Mouse (Mus musculus) liver, adult 2 months (tissue): ENCODE measurements around the gene Larp4b.

Experiments used
- CTCF ChIP-seq: fragments of 200-500 bp; IDR thresholded peaks from 2 replicates; pipeline ENCODE4 v1.5.1; 2011; ENCODE audit warnings: low read depth, low read length, control low read depth
- POLR2A ChIP-seq: fragments of 200-500 bp; IDR thresholded peaks from 2 replicates; pipeline ENCODE4 v1.6.1; 2011; ENCODE audit warnings: low read length, control low read depth; ENCODE audit not compliant: insufficient read depth; ENCODE audit errors: extremely low read depth

- no peak for TF ChIP-seq CTCF
- no peak for TF ChIP-seq POLR2A
Measured at GRCm38 (mm10) chr13:9099289-9099688, 5.6 kb downstream of the Larp4b start.
